Comparison of ENCODE assay signal across 8 mouse cellular contexts in genomic region chrX:13070206-13070572, GRCm38 (mm10). TPM values are rescaled to one million over a fixed set of nuclear protein-coding genes. Genes with fewer than 3 reads are reported as not detected.
A peak's percentile ranks its signal among the peaks of the same experiment; 100 is the strongest.
DNase-seq lines count a peak whose midpoint lies in the region; ATAC-seq and TF ChIP-seq lines count a peak whose summit lies in the region.

No protein-coding gene starts in this region.

- H3K4me3 ChIP-seq in liver, adult 2 months (ENCODE audit: insufficient read depth, low read depth, low read length), result peak overlapping the region; percentile 99
- H3K4me3 ChIP-seq in embryonic facial prominence, embryonic 11.5 days (ENCODE audit: low read depth, low read length), result peak overlapping the region; percentile 67
- peak overlapping the region; percentile 67 for H3K4me3 ChIP-seq in hindbrain, postnatal 0 days (ENCODE audit: low read length)
- peak overlapping the region; percentile 76 for H3K4me3 ChIP-seq in neural tube, embryonic 12.5 days

- peak overlapping the region; percentile 98 for H3K27ac ChIP-seq in liver, adult 2 months (replicated peaks; ENCODE audit: insufficient read depth, low read depth, low read length)
- peak overlapping the region; percentile 88; the same call in 1 of the 2 replicates for H3K27ac ChIP-seq in embryonic facial prominence, embryonic 11.5 days (replicated peaks; ENCODE audit: low read depth, low read length)
- H3K27ac ChIP-seq in hindbrain, postnatal 0 days, result peak overlapping the region; percentile 96
- peak overlapping the region; percentile 63; the same call in 1 of the 2 replicates for H3K27ac ChIP-seq in neural tube, embryonic 12.5 days

- peak overlapping the region; percentile 30 for H3K4me2 ChIP-seq in embryonic facial prominence, embryonic 11.5 days (ENCODE audit: low read depth, low read length)
- H3K4me2 ChIP-seq in hindbrain, postnatal 0 days (ENCODE audit: low read depth, low read length), result peak overlapping the region; percentile 50
- H3K4me2 ChIP-seq in neural tube, embryonic 12.5 days (replicated peaks), result peak overlapping the region; percentile 48

- H3K4me1 ChIP-seq in liver, adult 2 months (ENCODE audit: control insufficient read depth, insufficient read depth, low read length), result no peaks in the 10 kb centered on the region
- no peaks in the 10 kb centered on the region for H3K4me1 ChIP-seq in embryonic facial prominence, embryonic 11.5 days (ENCODE audit: control insufficient read depth, insufficient read depth, low read length)
- H3K4me1 ChIP-seq in hindbrain, postnatal 0 days (ENCODE audit: insufficient read depth, low read length), result no peaks in the 10 kb centered on the region
- H3K4me1 ChIP-seq in neural tube, embryonic 12.5 days, result no peaks in the 10 kb centered on the region

- no peak for DNase-seq in liver, adult 2 months (ENCODE audit: extremely low read depth, low read depth, low spot score)
- no peak for DNase-seq in liver
- DNase-seq in embryonic facial prominence, embryonic 11.5 days (ENCODE audit: low spot score), result no peak
- peak; percentile 56 for DNase-seq in hindbrain, postnatal 0 days (ENCODE audit: low spot score)
- DNase-seq in adipocyte (ENCODE audit: low spot score), result no peak
- no peak for DNase-seq in cerebellum, postnatal 4 days (ENCODE audit: low spot score in 2 of 2)
- DNase-seq in kidney, adult 11 months, result no peak

- no peak for TF ChIP-seq CTCF in liver, adult 2 months (IDR thresholded peaks at IDR 0.05; ENCODE audit: low read depth, low read length)
- no peak for TF ChIP-seq CTCF in hindbrain, postnatal 0 days (IDR thresholded peaks at IDR 0.05; ENCODE audit: low read depth)

- no peaks in the 10 kb centered on the region for H3K9me3 ChIP-seq in embryonic facial prominence, embryonic 11.5 days (replicated peaks; ENCODE audit: control insufficient read depth, low read length)
- no peaks in the 10 kb centered on the region for H3K9me3 ChIP-seq in hindbrain, postnatal 0 days (ENCODE audit: low read length)
- no peaks in the 10 kb centered on the region for H3K9me3 ChIP-seq in neural tube, embryonic 12.5 days

- no peak for ATAC-seq in embryonic facial prominence, embryonic 11.5 days (replicated peaks; ENCODE audit: insufficient number of reproducible peaks, low FRiP score, low TSS enrichment, low read depth)
- no peak for ATAC-seq in hindbrain, postnatal 0 days
- peak; percentile 5 for ATAC-seq in neural tube, embryonic 12.5 days (ENCODE audit: low FRiP score, low read depth)

- 13% methylated on average over 8 of the region's 8 CpGs for WGBS in liver, adult 2 months
- WGBS in embryonic facial prominence, embryonic 11.5 days, result 24% methylated on average over 8 of the region's 8 CpGs
- 34% methylated on average over 8 of the region's 8 CpGs for WGBS in hindbrain, postnatal 0 days
- WGBS in neural tube, embryonic 12.5 days, result 29% methylated on average over 8 of the region's 8 CpGs

- peaks cover 4% of the 10 kb centered on the region; the same call in 1 of the 2 replicates for H3K79me2 ChIP-seq in liver, adult 2 months (ENCODE audit: control insufficient read depth, insufficient read depth, low read length)

- no peaks in the 10 kb centered on the region for H3K27me3 ChIP-seq in liver, adult 2 months (ENCODE audit: control insufficient read depth, insufficient read depth, low read length)
- no peaks in the 10 kb centered on the region for H3K27me3 ChIP-seq in embryonic facial prominence, embryonic 11.5 days (ENCODE audit: control insufficient read depth, insufficient read depth, low read length)
- H3K27me3 ChIP-seq in hindbrain, postnatal 0 days (ENCODE audit: insufficient read depth, low read length), result no peaks in the 10 kb centered on the region; the same call in 1 of the 2 replicates
- H3K27me3 ChIP-seq in neural tube, embryonic 12.5 days (replicated peaks), result no peaks in the 10 kb centered on the region

- H3K36me3 ChIP-seq in liver, adult 2 months (ENCODE audit: control insufficient read depth, insufficient read depth, low read length), result no peaks in the 10 kb centered on the region
- H3K36me3 ChIP-seq in embryonic facial prominence, embryonic 11.5 days (replicated peaks; ENCODE audit: control insufficient read depth, insufficient read depth, low read depth, low read length), result no peaks in the 10 kb centered on the region
- no peaks in the 10 kb centered on the region for H3K36me3 ChIP-seq in hindbrain, postnatal 0 days (ENCODE audit: insufficient read depth, low read length)
- H3K36me3 ChIP-seq in neural tube, embryonic 12.5 days, result no peaks in the 10 kb centered on the region

- TF ChIP-seq POLR2A in liver, adult 2 months (IDR thresholded peaks at IDR 0.05; ENCODE audit: extremely low read depth, insufficient read depth, low read length), result no peak

- peak overlapping the region; percentile 93 for H3K9ac ChIP-seq in liver, adult 2 months (ENCODE audit: low read depth, low read length)
- no peak overlapping the region; the same call in 1 of the 2 replicates for H3K9ac ChIP-seq in embryonic facial prominence, embryonic 11.5 days (replicated peaks; ENCODE audit: low read length)
- H3K9ac ChIP-seq in hindbrain, postnatal 0 days (replicated peaks; ENCODE audit: low read length), result peak overlapping the region; percentile 90; the same call in 1 of the 2 replicates
- peak overlapping the region; percentile 30 for H3K9ac ChIP-seq in neural tube, embryonic 12.5 days

RNA-seq across cellular contexts. Expression of gene Usp9x, which starts 1.1 kb away (rescaled TPM):
- total RNA-seq in liver, adult 2 months (2014; rRNA removed), result 157 and 196 TPM in 2 replicates
- polyA plus RNA-seq in liver, adult 2 months (2012; rRNA removed), result 7.9 and 8.6 TPM in 2 replicates
- polyA plus RNA-seq in embryonic facial prominence, embryonic 11.5 days (2014; fragmentation: Nextera tagmentation; extraction: Ambion mirVana), result 53.5 and 61.4 TPM in 2 replicates
- total RNA-seq in hindbrain, postnatal 0 days (2014; rRNA removed), result 259 and 270 TPM in 2 replicates
- 28.2 and 29.0 TPM in 2 replicates for polyA plus RNA-seq in hindbrain, postnatal 0 days (2015; fragmentation: Nextera tagmentation; extraction: Ambion mirVana)
- 49.5 and 52.7 TPM in 2 replicates for polyA plus RNA-seq in neural tube, embryonic 12.5 days (2016; fragmentation: Nextera tagmentation; extraction: Ambion mirVana)
